Mouse (Mus musculus) embryonic facial prominence, embryonic 11.5 days (tissue): ENCODE data around the gene Rom1. TPM values are rescaled to one million over a fixed set of nuclear protein-coding genes. Genes with fewer than 3 reads are reported as not detected.
A peak's percentile ranks its signal among the peaks of the same experiment; 100 is the strongest.
"Not testable (repeated sequence)": the region's sequence is repeated elsewhere in the genome, so short reads cannot be mapped to it uniquely, and the experiment has no call there.

Experiments
- ATAC-seq: fragments of 200-750 bp; cut with Nextera tagmentation; replicated peaks from 2 replicates; pipeline ENCODE4 v1.8.0; 2017; ENCODE audit warnings: low read depth; ENCODE audit not compliant: insufficient number of reproducible peaks, low FRiP score, low TSS enrichment
- DNase-seq: peaks from one replicate; pipeline ENCODE4 v3.0.0-alpha.2; 2015; ENCODE audit warnings: low spot score
- H3K27ac ChIP-seq: fragments of 300-500 bp; sonication (generic); replicated peaks from 2 replicates; pipeline ENCODE4 v1.5.1; 2014; ENCODE audit warnings: mild to moderate bottlenecking, low read depth, low read length, control low read depth
- H3K27me3 ChIP-seq: fragments of 300-500 bp; sonication (generic); 2 replicates; pipeline ENCODE4 v1.6.1; 2014; ENCODE audit warnings: mild to moderate bottlenecking, low read length, moderate library complexity, mixed read lengths; ENCODE audit not compliant: control insufficient read depth, insufficient read depth
- H3K36me3 ChIP-seq: fragments of 300-500 bp; sonication (generic); replicated peaks from 2 replicates; pipeline ENCODE4 v1.6.1; 2014; ENCODE audit warnings: low read depth, mild to moderate bottlenecking, low read length, moderate library complexity, mixed read lengths; ENCODE audit not compliant: control insufficient read depth, insufficient read depth
- H3K4me1 ChIP-seq: fragments of 300-500 bp; sonication (generic); 2 replicates; pipeline ENCODE4 v1.6.1; 2014; ENCODE audit warnings: low read length, mixed read lengths; ENCODE audit not compliant: control insufficient read depth, insufficient read depth
- H3K4me2 ChIP-seq: fragments of 300-500 bp; sonication (generic); 2 replicates; pipeline ENCODE4 v1.6.1; 2014; ENCODE audit warnings: low read depth, mild to moderate bottlenecking, control low read depth, low read length, moderate library complexity
- H3K4me3 ChIP-seq: fragments of 300-500 bp; sonication (generic); 2 replicates; pipeline ENCODE4 v1.5.1; 2014; ENCODE audit warnings: low read depth, low read length, control low read depth
- H3K9ac ChIP-seq: fragments of 300-500 bp; sonication (generic); replicated peaks from 2 replicates; pipeline ENCODE4 v1.6.1; 2014; ENCODE audit warnings: mild to moderate bottlenecking, control low read depth, low read length
- H3K9me3 ChIP-seq: fragments of 300-500 bp; sonication (generic); replicated peaks from 2 replicates; pipeline ENCODE4 v1.6.1; 2016; ENCODE audit warnings: mild to moderate bottlenecking, low read length, inconsistent platforms, mixed read lengths; ENCODE audit not compliant: control insufficient read depth
- WGBS: fragments of 180-500 bp; shearing (Covaris S2); extraction: QIAGEN DNeasy Blood & Tissue Kit; methylation state at CpG from one replicate; pipeline ENCODE4 v1.1.7; 2014; 5-methylcytosine and 5-hydroxymethylcytosine counted together
- polyA plus RNA-seq: library from polyadenylated mRNA; unstranded; fragments of >200 nt; fragmentation: Nextera tagmentation; extraction: Ambion mirVana; gene quantifications from 2 replicates; pipeline ENCODE4 v1.2.1, GENCODE M21; 2014

Gene Rom1
- 0.72 and 0.81 TPM in 2 replicates for polyA plus RNA-seq

DNA sequence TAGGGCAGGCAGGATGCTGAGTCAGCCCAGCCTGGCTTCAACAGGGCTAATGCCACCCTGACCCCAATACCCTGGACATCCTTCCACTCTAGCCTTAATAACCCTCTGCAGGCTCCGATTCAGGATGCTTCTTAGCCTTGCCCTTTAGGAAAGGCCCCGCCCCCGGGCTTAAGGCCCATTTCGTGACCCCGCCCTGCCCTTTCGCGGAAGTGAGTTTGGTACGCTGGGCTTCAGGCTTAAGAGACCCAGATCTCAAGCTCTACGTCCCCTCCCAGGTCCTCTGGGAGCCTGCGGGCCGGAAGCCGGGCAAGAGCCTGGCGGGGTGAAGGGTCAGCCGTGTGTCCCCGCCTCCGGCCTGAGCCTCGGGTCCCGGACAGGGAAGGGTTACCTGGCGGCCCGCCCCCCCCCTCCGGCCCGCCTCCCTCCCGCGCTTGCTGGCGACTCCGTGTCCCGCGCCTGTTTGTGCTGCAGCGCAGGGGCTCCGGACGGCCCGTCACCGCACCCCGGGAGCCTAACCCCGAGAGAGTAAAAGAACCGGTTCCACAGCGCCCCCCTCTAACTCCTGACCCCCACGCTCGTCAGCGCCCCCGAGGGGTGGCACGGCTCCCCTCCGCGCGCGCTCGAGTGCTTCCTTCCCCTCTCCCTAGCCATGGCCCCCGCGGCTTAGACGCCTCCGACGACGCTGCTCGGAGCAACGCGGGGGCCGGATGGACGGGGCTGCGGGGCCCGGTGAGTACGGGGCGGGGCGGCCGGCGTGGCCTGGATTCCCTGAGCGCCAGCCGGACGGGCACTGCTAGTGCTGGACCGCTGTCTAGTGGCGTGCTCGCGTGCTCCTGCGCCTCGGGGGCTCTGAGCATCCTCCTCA, at the start of gene Rom1, which contains the start of gene Eml3:
Gene Rom1 (minus strand): TSS at position 133 of the 865 bp plus-strand sequence.
Gene Eml3 (plus strand): TSS at position 329 of the 865 bp plus-strand sequence.
- DNase-seq = peak; percentile 73
- Histone ChIP-seq H3K9ac (peak within 1 kb of the TSS; percentile 83), H3K4me2 (peak within 1 kb of the TSS; percentile 81), H3K4me1 (no peaks in the 10 kb centered on the region), H3K9me3 (no peaks in the 10 kb centered on the region), H3K27ac (peak within 1 kb of the TSS; percentile 47; the same call in 1 of the 2 replicates), H3K36me3 (no peaks in the 10 kb centered on the region), H3K4me3 (peak within 1 kb of the TSS; percentile 71), H3K27me3 (no peaks in the 10 kb centered on the region)
- under 1% methylated on average over 60 of the region's 74 CpGs for WGBS
- peak; percentile 74 for ATAC-seq

GRCm38 (mm10) chr19:8976535-8976934, 47.4 kb upstream of the Rom1 start:
- Histone ChIP-seq H3K27ac (no peak overlapping the region), H3K9me3 (no peaks in the 10 kb centered on the region)

GRCm38 (mm10) chr19:8975491-8975890, 46.3 kb upstream of the Rom1 start:
- no peaks in the 10 kb centered on the region for H3K9me3 ChIP-seq
- no peak overlapping the region for H3K4me3 ChIP-seq
- H3K4me2 ChIP-seq = no peak overlapping the region
- DNase-seq (no peak), ATAC-seq (no peak)
- no peak overlapping the region for H3K9ac ChIP-seq
- no peaks in the 10 kb centered on the region for H3K4me1 ChIP-seq
- H3K36me3 ChIP-seq = peaks cover 19% of the 10 kb centered on the region
- 91% methylated on average over 2 of the region's 2 CpGs for WGBS
- H3K27me3 ChIP-seq = no peaks in the 10 kb centered on the region
- H3K27ac ChIP-seq = no peak overlapping the region

More at GRCm38 (mm10) chr19:8976535-8976934, 47.4 kb upstream of the Rom1 start:
- peak; percentile 83 for DNase-seq
- H3K9ac ChIP-seq = no peak overlapping the region
- H3K36me3 ChIP-seq = peaks cover 16% of the 10 kb centered on the region
- no peak overlapping the region for H3K4me3 ChIP-seq
- ATAC-seq = peak; percentile 58; the same call in 1 of the 2 replicates
- H3K27me3 ChIP-seq = no peaks in the 10 kb centered on the region
- WGBS = 34% methylated on average over 3 of the region's 3 CpGs
- no peak overlapping the region for H3K4me2 ChIP-seq
- H3K4me1 ChIP-seq = no peaks in the 10 kb centered on the region

- 83% methylated on average over 1 of the region's 1 CpGs for WGBS
- no peaks in the 10 kb centered on the region for H3K4me1 ChIP-seq
- peaks cover 19% of the 10 kb centered on the region for H3K36me3 ChIP-seq
These were observed 45.5 kb upstream of the Rom1 start for GRCm38 (mm10) chr19:8974638-8975037.

DNA sequence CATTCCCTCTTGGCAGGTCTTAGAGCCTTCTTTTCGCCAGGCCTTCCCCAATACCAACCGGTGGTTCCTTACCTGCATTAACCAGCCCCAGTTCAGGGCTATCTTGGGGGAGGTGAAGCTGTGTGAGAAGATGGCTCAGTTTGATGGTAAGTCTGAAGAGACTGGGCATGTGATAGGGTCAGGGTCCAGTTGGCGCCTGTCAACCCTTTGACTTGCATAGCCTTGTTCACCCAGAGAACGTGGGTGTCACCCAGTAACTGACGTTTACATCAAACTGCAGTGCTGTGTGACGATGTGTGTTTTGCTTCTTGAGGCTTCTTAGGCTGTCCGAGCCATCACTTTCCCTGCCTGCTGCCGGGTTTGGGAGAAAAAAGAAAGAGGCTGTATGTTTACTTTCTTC, 43.3 kb upstream of the Rom1 start:
- H3K9ac ChIP-seq, H3K36me3 ChIP-seq, H3K4me3 ChIP-seq, H3K27me3 ChIP-seq, H3K27ac ChIP-seq, DNase-seq, ATAC-seq, H3K9me3 ChIP-seq, H3K4me2 ChIP-seq, H3K4me1 ChIP-seq: not testable (repeated sequence)
- WGBS = 87% methylated on average over 8 of the region's 8 CpGs

More at GRCm38 (mm10) chr19:8974638-8975037, 45.5 kb upstream of the Rom1 start:
- Histone ChIP-seq H3K9me3 (no peaks in the 10 kb centered on the region), H3K27ac (no peak overlapping the region), H3K9ac (no peak overlapping the region), H3K4me2 (no peak overlapping the region), H3K4me3 (no peak overlapping the region), H3K27me3 (no peaks in the 10 kb centered on the region)
- DNase-seq = no peak
- no peak for ATAC-seq

GRCm38 (mm10) chr19:8967893-8968292, 38.7 kb upstream of the Rom1 start:
- 5% methylated on average over 9 of the region's 9 CpGs for WGBS
- H3K4me1 ChIP-seq = no peaks in the 10 kb centered on the region
- H3K9me3 ChIP-seq = no peaks in the 10 kb centered on the region
- peak overlapping the region; percentile 62 for H3K4me2 ChIP-seq
- peak overlapping the region; percentile 66 for H3K9ac ChIP-seq
- H3K27ac ChIP-seq = no peak overlapping the region
- ATAC-seq (no peak), DNase-seq (no peak)
- peak overlapping the region; percentile 59 for H3K4me3 ChIP-seq
- H3K27me3 ChIP-seq = no peaks in the 10 kb centered on the region
- H3K36me3 ChIP-seq = peaks cover 5% of the 10 kb centered on the region

DNA sequence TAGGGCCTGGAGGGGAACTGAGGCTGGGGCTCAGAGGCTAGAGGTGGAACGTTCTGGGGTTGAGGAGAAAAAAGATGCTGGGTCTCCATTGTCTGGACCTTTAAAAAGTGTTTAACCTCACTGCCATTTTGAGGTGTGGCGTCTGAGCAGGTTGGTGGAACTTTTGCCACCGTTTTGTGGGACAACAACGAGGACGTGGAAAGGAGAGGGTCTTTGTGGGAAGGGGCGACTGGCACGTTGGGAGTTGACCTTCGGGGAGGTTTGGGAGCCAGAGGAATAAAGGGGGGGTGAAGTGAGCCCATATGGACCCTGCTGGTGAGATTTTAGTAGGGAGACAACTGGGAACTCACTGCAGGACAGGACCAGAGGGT, 38.2 kb upstream of the Rom1 start:
- Histone ChIP-seq H3K27me3 (no peaks in the 10 kb centered on the region), H3K9me3 (no peaks in the 10 kb centered on the region), H3K4me3 (peak overlapping the region; percentile 59), H3K36me3 (peaks cover 6% of the 10 kb centered on the region), H3K27ac (peak overlapping the region; percentile 48; the same call in 1 of the 2 replicates), H3K4me2 (peak overlapping the region; percentile 62), H3K4me1 (no peaks in the 10 kb centered on the region), H3K9ac (peak overlapping the region; percentile 66)
- DNase-seq (no peak), ATAC-seq (no peak)
- under 1% methylated on average over 8 of the region's 8 CpGs for WGBS
